Comparison of ENCODE assay signal across 9 mouse cellular contexts in the genomic region with DNA sequence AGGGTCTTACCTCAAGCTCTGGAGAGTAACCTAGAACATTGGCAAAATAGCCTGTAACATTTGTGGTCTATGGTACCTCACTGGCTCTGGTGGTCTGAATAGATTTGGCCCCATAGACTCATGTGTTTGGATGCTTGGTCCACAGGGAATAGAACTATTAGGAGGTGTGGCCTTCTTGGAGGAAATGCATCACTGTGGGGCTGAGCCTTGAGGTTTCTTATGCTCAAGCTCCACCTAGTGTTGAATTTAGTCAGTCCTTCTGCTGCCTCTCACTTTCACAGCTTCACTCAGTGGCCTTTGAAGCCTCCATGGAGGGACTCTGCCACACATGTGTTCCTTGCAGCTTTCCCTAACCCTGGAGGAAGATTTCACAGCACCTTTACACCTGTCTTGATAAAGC.
A peak's percentile ranks its signal among the peaks of the same experiment; 100 is the strongest.
DNase-seq lines count a peak whose midpoint lies in the region; ATAC-seq lines count a peak whose summit lies in the region.
"Had no signal": no experiment of that assay in that cellular context is flagged by ENCODE, and none has a peak within 500 bp of the region (broad histone marks: within the 10 kb centered on the region; RNA-seq: fewer than 3 reads in every experiment).

No protein-coding gene starts in this region.

- H3K9ac ChIP-seq in midbrain, embryonic 13.5 days (replicated peaks): no peak overlapping the region
- H3K9ac ChIP-seq in midbrain, embryonic 16.5 days (ENCODE audit: low read depth, low read length): no peak overlapping the region
- H3K9ac ChIP-seq: hindbrain, embryonic 15.5 days had no signal

- H3K4me3 ChIP-seq in midbrain, embryonic 13.5 days (replicated peaks): no peak overlapping the region
- no peak overlapping the region for H3K4me3 ChIP-seq in midbrain, embryonic 16.5 days (ENCODE audit: low read depth, low read length)
- H3K4me3 ChIP-seq: hindbrain, embryonic 15.5 days had no signal

- no peak overlapping the region for H3K27ac ChIP-seq in midbrain, embryonic 13.5 days
- no peak overlapping the region for H3K27ac ChIP-seq in midbrain, embryonic 16.5 days (ENCODE audit: low read length)
- H3K27ac ChIP-seq: hindbrain, embryonic 15.5 days had no signal

- DNase-seq in induced T-regulatory cell, adult 2 months (ENCODE audit: low read depth): peak; percentile 39
- DNase-seq in left cerebral cortex, postnatal 36 days (ENCODE audit: low spot score in 2 of 2): no peak
- DNase-seq in heart, adult 9 months (ENCODE audit: low spot score in 2 of 2): no peak
- no peak for DNase-seq in right cerebral cortex, postnatal 36 days (ENCODE audit: low spot score in 2 of 2)

- no peak overlapping the region for H3K4me2 ChIP-seq in midbrain, embryonic 13.5 days (replicated peaks)
- H3K4me2 ChIP-seq in midbrain, embryonic 16.5 days (ENCODE audit: low read length): no peak overlapping the region
- H3K4me2 ChIP-seq: hindbrain, embryonic 15.5 days had no signal

- H3K27me3 ChIP-seq in midbrain, embryonic 13.5 days: no peaks in the 10 kb centered on the region
- no peaks in the 10 kb centered on the region for H3K27me3 ChIP-seq in midbrain, embryonic 16.5 days (ENCODE audit: control insufficient read depth, insufficient read depth, low read depth, low read length)
- H3K27me3 ChIP-seq: hindbrain, embryonic 15.5 days had no signal

- no peaks in the 10 kb centered on the region for H3K4me1 ChIP-seq in midbrain, embryonic 13.5 days (replicated peaks)
- no peaks in the 10 kb centered on the region for H3K4me1 ChIP-seq in midbrain, embryonic 16.5 days (ENCODE audit: control insufficient read depth, insufficient read depth, low read length)
- H3K4me1 ChIP-seq: hindbrain, embryonic 15.5 days had no signal

- peak; percentile 60 for ATAC-seq in midbrain, embryonic 13.5 days
- no peak for ATAC-seq in midbrain, embryonic 16.5 days
- peak; percentile 68 for ATAC-seq in activated CD4-positive, CD25-positive, alpha-beta regulatory T cell, adult 4 months
- peak; percentile 13; the same call in 1 of the 2 replicates for ATAC-seq in neutrophil, adult 5-6 weeks (ENCODE audit: extremely low read depth, insufficient number of reproducible peaks, low FRiP score, poor library complexity, severe bottlenecking)

- intact Hi-C loops in left cerebral cortex, postnatal 36 days (cut with DNase I): no loop called here

- H3K9me3 ChIP-seq in midbrain, embryonic 13.5 days: no peaks in the 10 kb centered on the region
- no peaks in the 10 kb centered on the region for H3K9me3 ChIP-seq in midbrain, embryonic 16.5 days (replicated peaks; ENCODE audit: control insufficient read depth, low read length, poor library complexity, severe bottlenecking)
- H3K9me3 ChIP-seq: hindbrain, embryonic 15.5 days had no signal

- H3K36me3 ChIP-seq in midbrain, embryonic 13.5 days: no peaks in the 10 kb centered on the region
- H3K36me3 ChIP-seq in midbrain, embryonic 16.5 days (ENCODE audit: control insufficient read depth, insufficient read depth, low read length): no peaks in the 10 kb centered on the region
- H3K36me3 ChIP-seq: hindbrain, embryonic 15.5 days had no signal
